Mouse (Mus musculus) kidney, embryonic 14.5 days (tissue): ENCODE data around the gene Atp9a. TPM values are rescaled to one million over a fixed set of nuclear protein-coding genes. Genes with fewer than 3 reads are reported as not detected.
"Not testable (repeated sequence)": the region's sequence is repeated elsewhere in the genome, so short reads cannot be mapped to it uniquely, and the experiment has no call there.

ENCODE experiments used
- ATAC-seq: fragments of 200-750 bp; cut with Nextera tagmentation; 2 replicates; pipeline ENCODE4 v1.8.0; 2017; ENCODE audit warnings: moderate number of reproducible peaks, mild to moderate bottlenecking, moderate TSS enrichment, moderate library complexity; ENCODE audit not compliant: low FRiP score, low TSS enrichment
- H3K27ac ChIP-seq: fragments of 300-500 bp; sonication (generic); 2 replicates; pipeline ENCODE4 v1.5.1; 2014; ENCODE audit warnings: low read depth, mild to moderate bottlenecking, low read length, moderate library complexity, mixed read lengths
- H3K27me3 ChIP-seq: fragments of 300-500 bp; sonication (generic); 2 replicates; pipeline ENCODE4 v1.6.1; 2014; ENCODE audit warnings: mild to moderate bottlenecking, low read length; ENCODE audit not compliant: control insufficient read depth, insufficient read depth
- H3K36me3 ChIP-seq: fragments of 300-500 bp; sonication (generic); 2 replicates; pipeline ENCODE4 v1.6.1; 2014; ENCODE audit warnings: low read length, mixed read lengths; ENCODE audit not compliant: control insufficient read depth, insufficient read depth
- H3K4me1 ChIP-seq: fragments of 300-500 bp; sonication (generic); 2 replicates; pipeline ENCODE4 v1.6.1; 2014; ENCODE audit warnings: low read length, mixed read lengths; ENCODE audit not compliant: control insufficient read depth, insufficient read depth
- H3K4me2 ChIP-seq: fragments of 300-500 bp; sonication (generic); replicated peaks from 2 replicates; pipeline ENCODE4 v1.6.1; 2014; ENCODE audit warnings: low read depth, mild to moderate bottlenecking, low read length
- H3K4me3 ChIP-seq: fragments of 300-500 bp; sonication (generic); 2 replicates; pipeline ENCODE4 v1.5.1; 2014; ENCODE audit warnings: mild to moderate bottlenecking, low read length
- H3K9ac ChIP-seq: fragments of 300-500 bp; sonication (generic); 2 replicates; pipeline ENCODE4 v1.6.1; 2014; ENCODE audit warnings: low read depth, mild to moderate bottlenecking, low read length, moderate library complexity
- H3K9me3 ChIP-seq: fragments of 300-500 bp; sonication (generic); 2 replicates; pipeline ENCODE4 v1.6.1; 2016; ENCODE audit warnings: low read length; ENCODE audit not compliant: control insufficient read depth
- WGBS: fragments of 180-500 bp; shearing (Covaris S2); extraction: QIAGEN DNeasy Blood & Tissue Kit; methylation state at CpG from one replicate; pipeline ENCODE4 v1.1.7; 2014; 5-methylcytosine and 5-hydroxymethylcytosine counted together
- polyA plus RNA-seq: library from polyadenylated mRNA; unstranded; fragments of >200 nt; fragmentation: Nextera tagmentation; extraction: Ambion mirVana; gene quantifications from 2 replicates; pipeline ENCODE4 v1.2.1, GENCODE M21; 2014

The Atp9a gene
- polyA plus RNA-seq, 1 experiment from 2014 or later: 8.0 TPM

DNA sequence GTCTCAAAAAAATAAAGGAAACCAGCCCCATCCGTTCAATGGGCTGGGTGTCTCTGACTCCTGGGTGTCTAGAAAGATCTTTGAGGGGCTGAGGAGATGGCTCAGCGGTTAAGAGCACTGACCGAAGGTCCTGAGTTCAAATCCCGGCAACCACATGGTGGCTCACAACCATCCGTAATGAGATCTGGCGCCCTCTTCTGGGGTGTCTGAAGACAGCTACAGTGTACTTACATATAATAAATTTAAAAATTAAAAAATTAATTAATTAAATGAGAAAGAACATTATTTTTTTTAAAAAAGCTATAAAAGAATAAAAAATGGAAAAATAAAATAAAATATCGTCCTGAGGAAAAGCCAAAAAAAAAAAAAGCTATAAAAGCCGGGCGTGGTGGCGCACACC, 2.2 kb upstream of the Atp9a start:
- H3K27ac ChIP-seq, ATAC-seq, H3K4me3 ChIP-seq, H3K27me3 ChIP-seq, H3K4me2 ChIP-seq, H3K9ac ChIP-seq, H3K4me1 ChIP-seq, H3K36me3 ChIP-seq, H3K9me3 ChIP-seq: not testable (repeated sequence)
- 87% methylated on average over 10 of the region's 10 CpGs for WGBS

DNA sequence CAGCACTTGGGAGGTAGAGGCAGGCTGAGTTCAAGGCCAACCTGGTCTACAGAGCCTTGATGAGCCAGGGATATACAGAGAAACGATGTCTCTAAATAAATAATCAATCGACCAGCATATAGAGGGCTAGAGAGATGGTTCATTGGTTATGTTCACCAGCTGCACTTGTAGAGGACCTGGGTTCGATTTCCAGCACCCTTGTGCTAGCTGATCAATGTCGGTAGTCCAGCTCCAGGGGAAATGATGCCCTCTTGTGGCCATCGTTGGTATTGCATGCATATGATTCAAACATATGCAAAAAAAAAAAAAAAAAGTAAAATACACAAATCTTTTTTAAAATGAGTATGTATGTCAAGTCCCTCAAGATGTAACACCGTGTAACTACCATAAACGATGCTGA, 440 bp upstream of the Atp9a start:
- Histone ChIP-seq H3K9ac (no peak overlapping the region), H3K27me3 (no peaks in the 10 kb centered on the region), H3K36me3 (no peaks in the 10 kb centered on the region), H3K4me3 (no peak overlapping the region), H3K4me1 (0 out of 2 replicates have a peak, but pooled peaks cover 4% of the 10 kb centered on the region), H3K9me3 (peaks cover 5% of the 10 kb centered on the region; the same call in 1 of the 2 replicates), H3K27ac (no peak overlapping the region), H3K4me2 (no peak overlapping the region)
- 22% methylated on average over 7 of the region's 7 CpGs for WGBS
- ATAC-seq: no peak

DNA sequence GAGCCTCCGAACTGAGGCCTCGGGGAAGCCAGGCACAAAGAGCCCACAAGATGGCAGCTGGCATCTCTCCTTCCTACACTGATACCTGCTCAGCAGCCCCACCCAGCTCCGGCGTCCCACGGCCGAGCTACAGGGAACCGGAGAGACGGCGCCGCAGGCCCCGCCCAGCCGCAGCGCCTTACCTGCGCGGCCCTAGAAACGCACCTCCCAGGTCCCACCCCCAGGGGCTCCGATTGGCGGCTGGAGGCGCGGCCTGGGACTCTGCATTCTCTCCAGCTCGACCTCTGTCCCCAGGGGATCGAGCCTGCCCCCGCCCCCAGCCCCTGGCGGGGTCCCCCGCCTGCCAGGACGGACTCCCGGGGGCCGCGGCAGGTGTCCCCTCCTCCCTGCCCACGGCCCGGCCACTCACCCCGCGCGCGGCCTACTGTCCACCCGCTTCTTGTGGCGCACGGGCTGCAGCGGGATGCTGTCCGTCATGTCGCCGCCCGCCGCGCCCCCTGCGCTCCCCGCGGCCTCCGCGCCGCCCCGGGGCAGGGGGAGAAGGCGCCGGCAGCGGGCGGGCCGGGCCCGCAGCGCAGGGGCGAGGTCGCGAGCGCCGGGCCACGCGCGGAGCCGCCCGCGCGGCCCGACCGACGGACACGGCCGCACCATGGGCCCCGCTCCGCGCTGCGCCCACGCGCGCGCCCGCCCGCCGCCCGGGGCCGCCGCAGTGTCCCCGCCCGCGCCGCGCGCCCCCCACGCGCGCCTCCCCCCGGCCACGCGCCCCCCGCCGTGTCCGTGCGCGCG, 743 bp downstream of the Atp9a start:
- Histone ChIP-seq H3K9me3 (peaks cover 5% of the 10 kb centered on the region; the same call in 1 of the 2 replicates), H3K9ac (peak overlapping the region; percentile 69), H3K4me2 (peak overlapping the region; percentile 90), H3K27ac (peak overlapping the region; percentile 0; the same call in 1 of the 2 replicates), H3K27me3 (no peaks in the 10 kb centered on the region), H3K4me1 (0 out of 2 replicates have a peak, but pooled peaks cover 4% of the 10 kb centered on the region), H3K4me3 (peak overlapping the region; percentile 79), H3K36me3 (no peaks in the 10 kb centered on the region)
- under 1% methylated on average over 55 of the region's 108 CpGs for WGBS
- peak; percentile 88 for ATAC-seq

DNA sequence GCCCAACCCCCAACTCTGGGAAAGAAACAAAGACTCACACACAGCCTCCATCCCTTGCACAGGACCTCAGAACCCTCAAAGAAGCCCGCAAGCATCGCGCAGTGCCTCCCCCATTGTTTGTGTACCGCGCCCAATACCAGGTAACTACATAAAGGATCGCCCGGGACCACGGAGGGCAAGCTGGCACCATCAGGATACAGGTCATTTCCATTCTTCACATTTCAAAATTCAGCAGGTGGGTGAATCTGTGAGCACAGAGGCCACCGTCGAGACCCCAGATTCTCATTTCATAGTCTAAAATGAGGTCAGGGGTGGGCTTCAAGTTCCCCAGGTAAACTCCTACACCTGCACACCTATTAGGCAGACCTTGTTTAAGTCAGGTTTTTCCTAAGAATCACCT, 1.7 kb downstream of the Atp9a start:
- Histone ChIP-seq H3K9ac (peak overlapping the region; percentile 18; the same call in 1 of the 2 replicates), H3K4me2 (peak overlapping the region; percentile 90), H3K36me3 (no peaks in the 10 kb centered on the region), H3K4me1 (0 out of 2 replicates have a peak, but pooled peaks cover 4% of the 10 kb centered on the region), H3K27me3 (no peaks in the 10 kb centered on the region), H3K9me3 (peaks cover 5% of the 10 kb centered on the region; the same call in 1 of the 2 replicates), H3K4me3 (peak overlapping the region; percentile 79; the same call in 1 of the 2 replicates), H3K27ac (no peak overlapping the region)
- WGBS: 88% methylated on average over 10 of the region's 10 CpGs
- no peak for ATAC-seq

DNA sequence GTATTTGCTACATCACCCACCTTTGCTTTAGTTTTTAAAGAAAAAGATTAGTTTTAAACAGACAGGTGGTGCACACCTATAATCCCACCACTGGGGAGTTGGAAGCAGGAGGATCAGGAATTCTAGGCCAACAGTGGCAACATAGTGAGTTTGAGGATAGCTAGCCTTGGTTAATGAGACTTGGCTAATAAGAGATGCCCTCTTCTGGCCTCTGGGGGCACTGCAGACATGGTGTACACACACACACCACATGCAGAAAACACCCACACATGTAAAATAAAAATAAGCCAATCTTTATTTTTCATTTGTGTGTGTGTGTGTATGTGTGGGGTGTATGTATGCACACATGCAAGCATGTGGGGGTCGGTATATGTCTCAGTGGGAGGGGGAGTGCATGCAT, 3.4 kb downstream of the Atp9a start:
- Histone ChIP-seq H3K9me3 (peaks cover 5% of the 10 kb centered on the region; the same call in 1 of the 2 replicates), H3K27ac (no peak overlapping the region), H3K4me1 (0 out of 2 replicates have a peak, but pooled peaks cover 4% of the 10 kb centered on the region), H3K9ac (no peak overlapping the region), H3K27me3 (no peaks in the 10 kb centered on the region), H3K4me2 (no peak overlapping the region), H3K36me3 (no peaks in the 10 kb centered on the region), H3K4me3 (no peak overlapping the region)
- no peak for ATAC-seq
- WGBS: 96% methylated on average over 1 of the region's 1 CpGs

DNA sequence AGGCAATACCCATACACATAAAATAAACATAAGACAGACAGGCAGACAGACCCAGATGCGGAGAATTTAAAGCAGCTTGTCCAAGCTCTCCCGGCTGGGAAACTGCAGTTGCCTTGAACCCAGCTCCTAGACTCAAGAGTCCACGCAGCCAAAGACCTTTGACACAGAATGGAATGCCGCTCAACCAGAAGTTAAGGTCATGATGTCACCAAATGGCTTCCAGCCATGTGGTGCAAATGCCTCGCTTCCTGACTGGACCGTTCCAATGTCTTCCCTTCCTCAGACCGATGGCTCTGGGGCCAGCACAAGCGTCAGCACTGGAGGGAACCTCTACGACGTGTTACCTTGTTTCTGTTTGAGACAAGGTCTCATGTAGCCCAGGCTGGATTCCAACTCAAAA, 4.3 kb downstream of the Atp9a start:
- Histone ChIP-seq H3K4me1 (0 out of 2 replicates have a peak, but pooled peaks cover 4% of the 10 kb centered on the region), H3K36me3 (no peaks in the 10 kb centered on the region), H3K27ac (no peak overlapping the region), H3K9ac (no peak overlapping the region), H3K27me3 (no peaks in the 10 kb centered on the region), H3K9me3 (peaks cover 5% of the 10 kb centered on the region; the same call in 1 of the 2 replicates), H3K4me3 (no peak overlapping the region), H3K4me2 (no peak overlapping the region)
- ATAC-seq: no peak
- 77% methylated on average over 10 of the region's 10 CpGs for WGBS

DNA sequence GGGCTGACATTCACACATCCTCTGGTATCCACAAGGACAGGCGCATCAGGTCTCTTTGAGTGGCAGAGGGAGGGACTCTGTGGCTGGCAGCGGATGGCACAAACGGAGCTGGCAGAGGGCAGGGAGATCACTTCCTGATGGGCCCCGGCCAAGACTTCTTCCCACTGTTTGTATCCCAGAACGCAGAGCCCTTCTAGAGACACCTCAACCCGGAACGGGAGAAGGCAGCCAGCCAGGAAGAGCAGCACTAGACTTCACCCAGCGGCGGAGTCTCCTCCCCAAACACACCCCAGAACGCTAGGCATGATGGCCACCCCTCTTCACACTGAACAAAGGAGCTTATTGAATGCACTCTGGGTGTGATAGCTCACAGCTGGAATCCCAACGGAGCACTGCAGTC, 8.2 kb downstream of the Atp9a start:
- Histone ChIP-seq H3K4me3 (no peak overlapping the region), H3K4me1 (no peaks in the 10 kb centered on the region), H3K36me3 (no peaks in the 10 kb centered on the region), H3K4me2 (no peak overlapping the region), H3K27me3 (no peaks in the 10 kb centered on the region), H3K9ac (no peak overlapping the region), H3K27ac (no peak overlapping the region), H3K9me3 (peaks cover 2% of the 10 kb centered on the region; the same call in 1 of the 2 replicates)
- ATAC-seq: no peak
- 52% methylated on average over 11 of the region's 11 CpGs for WGBS

DNA sequence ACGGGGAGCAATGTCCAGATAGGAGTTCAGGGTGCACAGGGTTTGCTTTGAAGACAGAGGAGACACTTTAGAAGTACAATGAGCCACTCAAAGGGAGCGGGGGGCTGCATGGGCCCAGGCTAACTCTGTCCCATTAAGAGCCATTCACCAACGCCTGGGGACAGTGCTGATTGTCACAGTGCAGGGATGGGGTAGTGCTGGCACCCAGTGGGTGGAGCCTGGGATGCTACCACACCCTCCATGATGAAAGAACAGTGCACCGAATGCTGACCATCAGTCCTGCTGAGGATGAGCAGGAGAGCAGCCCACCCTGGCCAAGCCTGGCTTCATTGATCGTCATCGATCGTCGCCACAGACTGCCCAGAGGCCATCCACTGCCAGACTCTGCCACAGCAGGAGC, 11.0 kb downstream of the Atp9a start:
- 82% methylated on average over 8 of the region's 8 CpGs for WGBS
- Histone ChIP-seq H3K9ac (no peak overlapping the region), H3K27ac (no peak overlapping the region), H3K4me3 (no peak overlapping the region), H3K4me2 (no peak overlapping the region), H3K36me3 (no peaks in the 10 kb centered on the region), H3K27me3 (no peaks in the 10 kb centered on the region), H3K4me1 (peaks cover 8% of the 10 kb centered on the region), H3K9me3 (no peaks in the 10 kb centered on the region)
- no peak for ATAC-seq

DNA sequence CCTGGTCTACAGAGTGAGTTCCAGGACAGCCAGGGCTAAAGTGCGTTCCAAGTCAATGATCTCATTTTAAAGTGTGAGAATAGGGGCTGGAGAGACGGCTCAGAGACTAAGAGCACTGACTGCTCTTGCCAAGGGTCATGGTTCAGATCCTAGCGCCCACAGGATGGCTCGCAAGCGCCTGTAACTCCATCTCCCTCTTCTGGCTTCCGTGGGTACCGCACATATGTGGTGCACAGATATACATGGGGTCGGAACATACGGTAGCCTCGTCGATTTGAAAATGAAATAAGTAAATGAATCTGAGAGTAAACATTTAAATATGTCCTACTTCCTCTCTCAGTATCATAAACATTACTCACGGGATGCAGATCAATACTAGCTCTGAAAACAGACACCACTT, 12.5 kb downstream of the Atp9a start:
- WGBS: 86% methylated on average over 12 of the region's 12 CpGs
- H3K9me3 ChIP-seq: no peaks in the 10 kb centered on the region
- peaks cover 12% of the 10 kb centered on the region for H3K4me1 ChIP-seq
- no peak overlapping the region for H3K4me2 ChIP-seq
- ATAC-seq: no peak
- H3K27ac ChIP-seq: no peak overlapping the region
- no peaks in the 10 kb centered on the region for H3K36me3 ChIP-seq
- H3K27me3 ChIP-seq: no peaks in the 10 kb centered on the region
- H3K4me3 ChIP-seq: no peak overlapping the region
- H3K9ac ChIP-seq: no peak overlapping the region
